Mouse (Mus musculus) adrenal gland, adult 8-10 months (tissue): ENCODE data around the gene Fth1. TPM values are rescaled to one million over a fixed set of nuclear protein-coding genes. Genes with fewer than 3 reads are reported as not detected.

ENCODE experiments used
- DNase-seq: peaks from one replicate; pipeline ENCODE4 v3.0.0; 2022
- total RNA-seq, 4 experiments: library from RNA; stranded (reverse); gene quantifications; 2 replicates each; pipeline ENCODE4 v1.2.4; 2022

Fth1 gene
- total RNA-seq, 4 experiments from 2014 or later, result 2,860 to 3,469 (median 3,019) TPM

GRCm38 (mm10) chr19:9992011-9992958 lies 11.9 kb downstream of the Fth1 start:
- DNase-seq, result no peak

GRCm38 (mm10) chr19:9993036-9993656 lies 12.7 kb downstream of the Fth1 start:
- peak; percentile 79 for DNase-seq

- DNase-seq, result no peak
Measured at GRCm38 (mm10) chr19:9997204-9998062, 17.0 kb downstream of the Fth1 start.

- no peak for DNase-seq
Measured at GRCm38 (mm10) chr19:9998063-9998416, 17.6 kb downstream of the Fth1 start.

- no peak for DNase-seq
Measured at GRCm38 (mm10) chr19:9998736-9999486, 18.5 kb downstream of the Fth1 start.

- no peak for DNase-seq
Measured at GRCm38 (mm10) chr19:10000330-10000729, 19.9 kb downstream of the Fth1 start.

GRCm38 (mm10) chr19:10001206-10001969 lies 21.0 kb downstream of the Fth1 start, which contains the start of the genes Best1 and Rab3il1:
Gene Best1 (minus strand): TSS chr19:10001633.
Gene Rab3il1 (plus strand): TSS chr19:10001669.
- DNase-seq, result no peak

- no peak for DNase-seq
Measured at GRCm38 (mm10) chr19:10003696-10004095, 23.3 kb downstream of the Fth1 start.

GRCm38 (mm10) chr19:10011408-10011807 lies 31.0 kb downstream of the Fth1 start:
- DNase-seq, result no peak

GRCm38 (mm10) chr19:10012827-10013278 lies 32.5 kb downstream of the Fth1 start:
- no peak for DNase-seq

GRCm38 (mm10) chr19:10013348-10013747 lies 33.0 kb downstream of the Fth1 start:
- no peak for DNase-seq

- no peak for DNase-seq
Measured at GRCm38 (mm10) chr19:10013913-10014312, 33.5 kb downstream of the Fth1 start.

- no peak for DNase-seq
Measured at GRCm38 (mm10) chr19:10014824-10015223, 34.4 kb downstream of the Fth1 start.

- no peak for DNase-seq
Measured at GRCm38 (mm10) chr19:10015442-10015841, 35.0 kb downstream of the Fth1 start.

GRCm38 (mm10) chr19:10016151-10016550 lies 35.8 kb downstream of the Fth1 start:
- no peak for DNase-seq

GRCm38 (mm10) chr19:10017637-10018526 lies 37.5 kb downstream of the Fth1 start:
- peak; percentile 90 for DNase-seq

- no peak for DNase-seq
Measured at GRCm38 (mm10) chr19:10018527-10018818, 38.1 kb downstream of the Fth1 start.

GRCm38 (mm10) chr19:10019214-10019760 lies 38.9 kb downstream of the Fth1 start:
- DNase-seq, result no peak

GRCm38 (mm10) chr19:10021981-10022380 lies 41.6 kb downstream of the Fth1 start:
- DNase-seq, result no peak
